Mouse (Mus musculus) bone marrow macrophage, adult 2 months (primary cell): ENCODE results near the gene Trp73. TPM values are rescaled to one million over a fixed set of nuclear protein-coding genes. Genes with fewer than 3 reads are reported as not detected.

Source experiments
- H3K27ac ChIP-seq: 2 replicates; pipeline ENCODE4 v1.5.1; 2012; ENCODE audit warnings: low read depth, low read length; ENCODE audit not compliant: insufficient read depth
- H3K4me1 ChIP-seq: 2 replicates; pipeline ENCODE4 v1.6.1; 2012; ENCODE audit warnings: low read length; ENCODE audit not compliant: control insufficient read depth, insufficient read depth
- H3K4me3 ChIP-seq: 2 replicates; pipeline ENCODE4 v1.5.1; 2012; ENCODE audit warnings: mild to moderate bottlenecking, low read length, moderate library complexity; ENCODE audit not compliant: insufficient read depth
- CTCF ChIP-seq: IDR thresholded peaks from 2 replicates; pipeline ENCODE4 v1.5.1; 2012; ENCODE audit warnings: low read depth, mild to moderate bottlenecking, low read length, moderate library complexity
- POLR2A ChIP-seq: IDR thresholded peaks from 2 replicates; pipeline ENCODE4 v1.6.1; 2012; ENCODE audit warnings: mild to moderate bottlenecking, low read depth, low read length, borderline replicate concordance
- polyA plus RNA-seq: library from polyadenylated mRNA; stranded (reverse); fragments of >200 nt; gene quantifications from 2 replicates; pipeline ENCODE4 v1.2.4, GENCODE M21; 2012; ENCODE audit not compliant: missing spikeins, insufficient read depth, insufficient read length

The Trp73 gene
- polyA plus RNA-seq, 1 experiment = not detected

- Histone ChIP-seq H3K4me3 (no peak overlapping the region), H3K27ac (no peak overlapping the region), H3K4me1 (no peaks in the 10 kb centered on the region)
- TF ChIP-seq CTCF (no peak), POLR2A (no peak)
These were observed 36.1 kb downstream of the Trp73 start for GRCm38 (mm10) chr4:154103912-154104311.

GRCm38 (mm10) chr4:154103386-154103785, 36.6 kb downstream of the Trp73 start:
- TF ChIP-seq CTCF (no peak), POLR2A (no peak)
- Histone ChIP-seq H3K27ac (no peak overlapping the region), H3K4me3 (no peak overlapping the region), H3K4me1 (no peaks in the 10 kb centered on the region)

- no peak overlapping the region for H3K27ac ChIP-seq
- no peaks in the 10 kb centered on the region for H3K4me1 ChIP-seq
- H3K4me3 ChIP-seq = no peak overlapping the region
- TF ChIP-seq POLR2A (no peak), CTCF (no peak)
These were observed 40.6 kb downstream of the Trp73 start for GRCm38 (mm10) chr4:154099361-154099760.

- Histone ChIP-seq H3K4me3 (no peak overlapping the region), H3K4me1 (no peaks in the 10 kb centered on the region), H3K27ac (no peak overlapping the region)
- TF ChIP-seq CTCF (no peak), POLR2A (no peak)
These were observed 43.9 kb downstream of the Trp73 start for GRCm38 (mm10) chr4:154096111-154096510.

GRCm38 (mm10) chr4:154093210-154093609, 46.8 kb downstream of the Trp73 start:
- H3K4me1 ChIP-seq = no peaks in the 10 kb centered on the region
- TF ChIP-seq CTCF = peak; percentile 53; the same call in 1 of the 2 replicates
- TF ChIP-seq POLR2A = no peak
- no peak overlapping the region for H3K27ac ChIP-seq
- no peak overlapping the region for H3K4me3 ChIP-seq

- Histone ChIP-seq H3K4me1 (no peaks in the 10 kb centered on the region), H3K27ac (no peak overlapping the region), H3K4me3 (no peak overlapping the region)
- TF ChIP-seq POLR2A (no peak), CTCF (no peak)
These were observed 48.7 kb downstream of the Trp73 start for GRCm38 (mm10) chr4:154091356-154091755.

GRCm38 (mm10) chr4:154089205-154089604, 50.8 kb downstream of the Trp73 start:
- no peak overlapping the region for H3K27ac ChIP-seq
- no peaks in the 10 kb centered on the region for H3K4me1 ChIP-seq
- no peak for TF ChIP-seq CTCF
- TF ChIP-seq POLR2A = no peak
- no peak overlapping the region for H3K4me3 ChIP-seq

- Histone ChIP-seq H3K4me3 (no peak overlapping the region), H3K27ac (no peak overlapping the region), H3K4me1 (no peaks in the 10 kb centered on the region)
- no peak for TF ChIP-seq CTCF
- TF ChIP-seq POLR2A = no peak
These were observed 53.6 kb downstream of the Trp73 start for GRCm38 (mm10) chr4:154086436-154086835.

- no peak overlapping the region for H3K27ac ChIP-seq
- H3K4me3 ChIP-seq = no peak overlapping the region
- TF ChIP-seq POLR2A (no peak), CTCF (no peak)
- no peaks in the 10 kb centered on the region for H3K4me1 ChIP-seq
These were observed 54.2 kb downstream of the Trp73 start for GRCm38 (mm10) chr4:154085856-154086255.

GRCm38 (mm10) chr4:154081974-154082373, 58.0 kb downstream of the Trp73 start:
- H3K27ac ChIP-seq = no peak overlapping the region

GRCm38 (mm10) chr4:154081021-154081420, 59.0 kb downstream of the Trp73 start:
- no peak overlapping the region for H3K27ac ChIP-seq
- H3K4me3 ChIP-seq = no peak overlapping the region
- H3K4me1 ChIP-seq = no peaks in the 10 kb centered on the region
- TF ChIP-seq CTCF (no peak), POLR2A (no peak)

More at GRCm38 (mm10) chr4:154081974-154082373, 58.0 kb downstream of the Trp73 start:
- TF ChIP-seq POLR2A = no peak
- TF ChIP-seq CTCF = no peak
- no peaks in the 10 kb centered on the region for H3K4me1 ChIP-seq
- no peak overlapping the region for H3K4me3 ChIP-seq

GRCm38 (mm10) chr4:154080211-154080610, 59.8 kb downstream of the Trp73 start:
- TF ChIP-seq CTCF = no peak
- no peak for TF ChIP-seq POLR2A
- H3K4me1 ChIP-seq = no peaks in the 10 kb centered on the region
- H3K27ac ChIP-seq = no peak overlapping the region
- no peak overlapping the region for H3K4me3 ChIP-seq
